Mouse (Mus musculus): ENCODE data around the gene Tpgs1. TPM values are rescaled to one million over a fixed set of nuclear protein-coding genes. Genes with fewer than 3 reads are reported as not detected.

Gene Tpgs1
- polyA plus RNA-seq, 1 experiment from 2014 or later = 63.0 TPM

Other genes with a start within 250 kb of the Tpgs1 start
- gene Vmn2r83, start 200.6 kb upstream of the Tpgs1 start, polyA plus RNA-seq (2015; fragmentation: Nextera tagmentation; extraction: Ambion mirVana) = not detected in 2 replicates
- 106 and 121 TPM in 2 replicates for gene Plpp2, start 135.6 kb upstream of the Tpgs1 start, polyA plus RNA-seq (2015; fragmentation: Nextera tagmentation; extraction: Ambion mirVana)
- gene Mier2, start 114.2 kb upstream of the Tpgs1 start, polyA plus RNA-seq (2015; fragmentation: Nextera tagmentation; extraction: Ambion mirVana) = 40.5 and 44.3 TPM in 2 replicates
- gene Theg, start 82.0 kb upstream of the Tpgs1 start, polyA plus RNA-seq (2015; fragmentation: Nextera tagmentation; extraction: Ambion mirVana) = not detected in 2 replicates
- gene C2cd4c, start 55.3 kb upstream of the Tpgs1 start, polyA plus RNA-seq (2015; fragmentation: Nextera tagmentation; extraction: Ambion mirVana) = 0.05 and 0.06 TPM in 2 replicates
- 7.6 and 8.2 TPM in 2 replicates for gene Shc2, start 31.5 kb upstream of the Tpgs1 start, polyA plus RNA-seq (2015; fragmentation: Nextera tagmentation; extraction: Ambion mirVana)
- gene Odf3l2, start 23.6 kb upstream of the Tpgs1 start, polyA plus RNA-seq (2015; fragmentation: Nextera tagmentation; extraction: Ambion mirVana) = not detected in 2 replicates
- 23.6 and 28.6 TPM in 2 replicates for gene Madcam1, start 4.8 kb upstream of the Tpgs1 start, polyA plus RNA-seq (2015; fragmentation: Nextera tagmentation; extraction: Ambion mirVana)
- gene Cdc34, start 12.8 kb downstream of the Tpgs1 start, polyA plus RNA-seq (2015; fragmentation: Nextera tagmentation; extraction: Ambion mirVana) = 137 and 144 TPM in 2 replicates
- 0.52 and 0.76 TPM in 2 replicates for gene Gzmm, start 19.7 kb downstream of the Tpgs1 start, polyA plus RNA-seq (2015; fragmentation: Nextera tagmentation; extraction: Ambion mirVana)
- gene Bsg, start 35.1 kb downstream of the Tpgs1 start, polyA plus RNA-seq (2015; fragmentation: Nextera tagmentation; extraction: Ambion mirVana) = 1,119 and 1,131 TPM in 2 replicates
- 0.18 and 0.23 TPM in 2 replicates for gene Hcn2, start 47.3 kb downstream of the Tpgs1 start, polyA plus RNA-seq (2015; fragmentation: Nextera tagmentation; extraction: Ambion mirVana)
- 37.8 and 45.5 TPM in 2 replicates for gene Polrmt, start 77.2 kb downstream of the Tpgs1 start, polyA plus RNA-seq (2015; fragmentation: Nextera tagmentation; extraction: Ambion mirVana)
- 0.09 and 0.28 TPM in 2 replicates for gene Fgf22, start 85.7 kb downstream of the Tpgs1 start, polyA plus RNA-seq (2015; fragmentation: Nextera tagmentation; extraction: Ambion mirVana)
- gene Rnf126, start 97.6 kb downstream of the Tpgs1 start, polyA plus RNA-seq (2015; fragmentation: Nextera tagmentation; extraction: Ambion mirVana) = 89.8 and 91.6 TPM in 2 replicates
- 14.0 and 16.1 TPM in 2 replicates for gene Fstl3, start 107.9 kb downstream of the Tpgs1 start, polyA plus RNA-seq (2015; fragmentation: Nextera tagmentation; extraction: Ambion mirVana)
- 0.09 TPM in 1 of 2 replicates, not detected in the other for gene Prss57, start 121.6 kb downstream of the Tpgs1 start, polyA plus RNA-seq (2015; fragmentation: Nextera tagmentation; extraction: Ambion mirVana)
- 48.1 and 48.5 TPM in 2 replicates for gene Palm, start 124.2 kb downstream of the Tpgs1 start, polyA plus RNA-seq (2015; fragmentation: Nextera tagmentation; extraction: Ambion mirVana)
- gene Misp, start 151.6 kb downstream of the Tpgs1 start, polyA plus RNA-seq (2015; fragmentation: Nextera tagmentation; extraction: Ambion mirVana) = 141 and 154 TPM in 2 replicates
- gene Ptbp1, start 185.1 kb downstream of the Tpgs1 start, polyA plus RNA-seq (2015; fragmentation: Nextera tagmentation; extraction: Ambion mirVana) = 307 and 314 TPM in 2 replicates
- 3.7 and 3.9 TPM in 2 replicates for gene Prtn3, start 205.1 kb downstream of the Tpgs1 start, polyA plus RNA-seq (2015; fragmentation: Nextera tagmentation; extraction: Ambion mirVana)
- 31.3 and 32.7 TPM in 2 replicates for gene Plppr3, start 205.3 kb downstream of the Tpgs1 start, polyA plus RNA-seq (2015; fragmentation: Nextera tagmentation; extraction: Ambion mirVana)
- gene Elane, start 216.9 kb downstream of the Tpgs1 start, polyA plus RNA-seq (2015; fragmentation: Nextera tagmentation; extraction: Ambion mirVana) = 1.1 and 2.6 TPM in 2 replicates
- not detected in 2 replicates for gene Cfd, start 221.5 kb downstream of the Tpgs1 start, polyA plus RNA-seq (2015; fragmentation: Nextera tagmentation; extraction: Ambion mirVana)
- gene Med16, start 239.6 kb downstream of the Tpgs1 start, polyA plus RNA-seq (2015; fragmentation: Nextera tagmentation; extraction: Ambion mirVana) = 37.3 and 39.8 TPM in 2 replicates
- gene Gm26602, start 241.5 kb downstream of the Tpgs1 start, polyA plus RNA-seq (2015; fragmentation: Nextera tagmentation; extraction: Ambion mirVana) = 17.7 TPM in 1 of 2 replicates, not detected in the other
- gene Kiss1r, start 247.6 kb downstream of the Tpgs1 start, polyA plus RNA-seq (2015; fragmentation: Nextera tagmentation; extraction: Ambion mirVana) = 0.52 and 1.1 TPM in 2 replicates